Mouse (Mus musculus) limb, embryonic 15.5 days (tissue): ENCODE results near the gene Nr6a1. TPM values are rescaled to one million over a fixed set of nuclear protein-coding genes. Genes with fewer than 3 reads are reported as not detected.

Experiments used
- ATAC-seq: fragments of 200-750 bp; cut with Nextera tagmentation; 2 replicates; pipeline ENCODE4 v1.8.0; 2017; ENCODE audit warnings: low read depth, moderate TSS enrichment; ENCODE audit not compliant: insufficient number of reproducible peaks, low FRiP score, low TSS enrichment
- H3K27ac ChIP-seq: fragments of 300-500 bp; sonication (generic); 2 replicates; pipeline ENCODE4 v1.5.1; 2015; ENCODE audit warnings: moderate library complexity, mild to moderate bottlenecking, inconsistent platforms
- H3K27me3 ChIP-seq: fragments of 300-500 bp; sonication (generic); 2 replicates; pipeline ENCODE4 v1.6.1; 2015; ENCODE audit warnings: inconsistent platforms
- H3K36me3 ChIP-seq: fragments of 300-500 bp; sonication (generic); 2 replicates; pipeline ENCODE4 v1.6.1; 2015; ENCODE audit warnings: inconsistent platforms
- H3K4me1 ChIP-seq: fragments of 300-500 bp; sonication (generic); 2 replicates; pipeline ENCODE4 v1.6.1; 2015; ENCODE audit warnings: inconsistent platforms
- H3K4me2 ChIP-seq: fragments of 300-500 bp; sonication (generic); 2 replicates; pipeline ENCODE4 v1.6.1; 2015; ENCODE audit warnings: mild to moderate bottlenecking, inconsistent platforms
- H3K4me3 ChIP-seq: fragments of 300-500 bp; sonication (generic); 2 replicates; pipeline ENCODE4 v1.5.1; 2015; ENCODE audit warnings: mild to moderate bottlenecking, inconsistent platforms
- H3K9ac ChIP-seq: fragments of 300-500 bp; sonication (generic); 2 replicates; pipeline ENCODE4 v1.6.1; 2015; ENCODE audit warnings: inconsistent platforms
- H3K9me3 ChIP-seq: fragments of 300-500 bp; sonication (generic); 2 replicates; pipeline ENCODE4 v1.6.1; 2016; ENCODE audit warnings: inconsistent platforms
- WGBS: fragments of 180-500 bp; shearing (Covaris S2); methylation state at CpG from one replicate; pipeline ENCODE4 v1.1.7; 2015; 5-methylcytosine and 5-hydroxymethylcytosine counted together
- polyA plus RNA-seq: library from polyadenylated mRNA; unstranded; fragments of >200 nt; fragmentation: Nextera tagmentation; extraction: Ambion mirVana; gene quantifications from 2 replicates; pipeline ENCODE4 v1.2.1, GENCODE M21; 2015

The Nr6a1 gene
- polyA plus RNA-seq, 1 experiment from 2014 or later = 1.1 TPM

- no peak overlapping the region for H3K4me2 ChIP-seq
- no peak overlapping the region for H3K4me3 ChIP-seq
- 61% methylated on average over 5 of the region's 5 CpGs for WGBS
- H3K4me1 ChIP-seq = 0 out of 2 replicates have a peak, but pooled peaks cover 4% of the 10 kb centered on the region
- no peaks in the 10 kb centered on the region for H3K9me3 ChIP-seq
- no peak for ATAC-seq
- no peak overlapping the region for H3K27ac ChIP-seq
- H3K27me3 ChIP-seq = no peaks in the 10 kb centered on the region
- H3K9ac ChIP-seq = no peak overlapping the region
- H3K36me3 ChIP-seq = no peaks in the 10 kb centered on the region
These were observed 25.8 kb upstream of the Nr6a1 start for GRCm38 (mm10) chr2:38953152-38953883.

GRCm38 (mm10) chr2:38950281-38950719, 22.8 kb upstream of the Nr6a1 start:
- Histone ChIP-seq H3K36me3 (no peaks in the 10 kb centered on the region), H3K4me1 (0 out of 2 replicates have a peak, but pooled peaks cover 4% of the 10 kb centered on the region), H3K9me3 (no peaks in the 10 kb centered on the region), H3K9ac (no peak overlapping the region), H3K27ac (no peak overlapping the region), H3K27me3 (no peaks in the 10 kb centered on the region), H3K4me3 (no peak overlapping the region), H3K4me2 (no peak overlapping the region)
- 0 out of 2 replicates have a peak, but pooled peaks have one; percentile 42 for ATAC-seq
- WGBS = 61% methylated on average over 7 of the region's 7 CpGs

- H3K4me3 ChIP-seq = no peak overlapping the region
- 0 out of 2 replicates have a peak, but pooled peaks cover 4% of the 10 kb centered on the region for H3K4me1 ChIP-seq
- no peak for ATAC-seq
- H3K27me3 ChIP-seq = no peaks in the 10 kb centered on the region
- no peaks in the 10 kb centered on the region for H3K9me3 ChIP-seq
- H3K4me2 ChIP-seq = no peak overlapping the region
- H3K27ac ChIP-seq = no peak overlapping the region
- no peaks in the 10 kb centered on the region for H3K36me3 ChIP-seq
- 60% methylated on average over 7 of the region's 7 CpGs for WGBS
- no peak overlapping the region for H3K9ac ChIP-seq
These were observed 20.1 kb upstream of the Nr6a1 start for GRCm38 (mm10) chr2:38947566-38947965.

GRCm38 (mm10) chr2:38944460-38945161, 17.1 kb upstream of the Nr6a1 start:
- Histone ChIP-seq H3K27me3 (no peaks in the 10 kb centered on the region), H3K4me3 (no peak overlapping the region), H3K9ac (no peak overlapping the region), H3K4me1 (no peaks in the 10 kb centered on the region), H3K36me3 (no peaks in the 10 kb centered on the region), H3K4me2 (no peak overlapping the region), H3K27ac (no peak overlapping the region), H3K9me3 (no peaks in the 10 kb centered on the region)
- ATAC-seq = no peak
- WGBS = 68% methylated on average over 3 of the region's 3 CpGs

- Histone ChIP-seq H3K9ac (no peak overlapping the region), H3K36me3 (no peaks in the 10 kb centered on the region), H3K4me1 (no peaks in the 10 kb centered on the region), H3K27me3 (no peaks in the 10 kb centered on the region), H3K27ac (no peak overlapping the region), H3K4me2 (no peak overlapping the region), H3K9me3 (no peaks in the 10 kb centered on the region), H3K4me3 (no peak overlapping the region)
- WGBS = 43% methylated on average over 2 of the region's 2 CpGs
- no peak for ATAC-seq
These were observed 16.5 kb upstream of the Nr6a1 start for GRCm38 (mm10) chr2:38943977-38944376.

GRCm38 (mm10) chr2:38943161-38943560, 15.7 kb upstream of the Nr6a1 start:
- ATAC-seq = no peak
- Histone ChIP-seq H3K27ac (no peak overlapping the region), H3K4me3 (no peak overlapping the region), H3K4me2 (no peak overlapping the region), H3K9ac (no peak overlapping the region), H3K9me3 (no peaks in the 10 kb centered on the region), H3K36me3 (no peaks in the 10 kb centered on the region), H3K4me1 (no peaks in the 10 kb centered on the region), H3K27me3 (no peaks in the 10 kb centered on the region)
- WGBS = 70% methylated on average over 5 of the region's 5 CpGs

- H3K9ac ChIP-seq = no peak overlapping the region
- H3K27me3 ChIP-seq = no peaks in the 10 kb centered on the region
- H3K4me3 ChIP-seq = no peak overlapping the region
- H3K36me3 ChIP-seq = no peaks in the 10 kb centered on the region
- no peak overlapping the region for H3K27ac ChIP-seq
- no peaks in the 10 kb centered on the region; the same call in 1 of the 2 replicates for H3K4me1 ChIP-seq
- WGBS = 77% methylated on average over 2 of the region's 2 CpGs
- no peaks in the 10 kb centered on the region for H3K9me3 ChIP-seq
- H3K4me2 ChIP-seq = no peak overlapping the region
- no peak for ATAC-seq
These were observed 14.4 kb upstream of the Nr6a1 start for GRCm38 (mm10) chr2:38941898-38942297.

GRCm38 (mm10) chr2:38941426-38941825, 13.9 kb upstream of the Nr6a1 start:
- no peak overlapping the region for H3K27ac ChIP-seq
- H3K4me3 ChIP-seq = no peak overlapping the region
- no peaks in the 10 kb centered on the region for H3K9me3 ChIP-seq
- H3K4me1 ChIP-seq = peaks cover under 1% of the 10 kb centered on the region; the same call in 1 of the 2 replicates
- no peaks in the 10 kb centered on the region for H3K27me3 ChIP-seq
- no peak overlapping the region for H3K9ac ChIP-seq
- ATAC-seq = no peak
- H3K36me3 ChIP-seq = no peaks in the 10 kb centered on the region
- no peak overlapping the region for H3K4me2 ChIP-seq
- 85% methylated on average over 14 of the region's 14 CpGs for WGBS

- 70% methylated on average over 2 of the region's 2 CpGs for WGBS
- no peaks in the 10 kb centered on the region for H3K9me3 ChIP-seq
- H3K4me1 ChIP-seq = peaks cover 13% of the 10 kb centered on the region
- H3K36me3 ChIP-seq = no peaks in the 10 kb centered on the region
- no peaks in the 10 kb centered on the region for H3K27me3 ChIP-seq
- no peak overlapping the region for H3K4me3 ChIP-seq
- H3K4me2 ChIP-seq = no peak overlapping the region
- no peak for ATAC-seq
- H3K27ac ChIP-seq = no peak overlapping the region
- no peak overlapping the region for H3K9ac ChIP-seq
These were observed 11.6 kb upstream of the Nr6a1 start for GRCm38 (mm10) chr2:38939047-38939446.

GRCm38 (mm10) chr2:38938007-38938406, 10.5 kb upstream of the Nr6a1 start:
- Histone ChIP-seq H3K36me3 (no peaks in the 10 kb centered on the region), H3K27me3 (no peaks in the 10 kb centered on the region), H3K9ac (no peak overlapping the region), H3K4me2 (no peak overlapping the region), H3K4me1 (peaks cover 17% of the 10 kb centered on the region), H3K9me3 (no peaks in the 10 kb centered on the region), H3K27ac (no peak overlapping the region), H3K4me3 (no peak overlapping the region)
- no peak for ATAC-seq
- WGBS = 86% methylated on average over 1 of the region's 1 CpGs

- H3K4me2 ChIP-seq = no peak overlapping the region
- peaks cover 19% of the 10 kb centered on the region for H3K4me1 ChIP-seq
- no peak overlapping the region for H3K9ac ChIP-seq
- H3K4me3 ChIP-seq = no peak overlapping the region
- WGBS = 74% methylated on average over 3 of the region's 3 CpGs
- H3K36me3 ChIP-seq = no peaks in the 10 kb centered on the region
- H3K27ac ChIP-seq = no peak overlapping the region
- no peaks in the 10 kb centered on the region for H3K9me3 ChIP-seq
- no peaks in the 10 kb centered on the region for H3K27me3 ChIP-seq
- no peak for ATAC-seq
These were observed 9.9 kb upstream of the Nr6a1 start for GRCm38 (mm10) chr2:38937396-38937795.

GRCm38 (mm10) chr2:38936721-38937378, 9.4 kb upstream of the Nr6a1 start:
- 70% methylated on average over 9 of the region's 9 CpGs for WGBS
- Histone ChIP-seq H3K27ac (no peak overlapping the region), H3K4me3 (no peak overlapping the region), H3K9me3 (no peaks in the 10 kb centered on the region), H3K4me2 (no peak overlapping the region), H3K9ac (no peak overlapping the region), H3K4me1 (peaks cover 24% of the 10 kb centered on the region), H3K27me3 (no peaks in the 10 kb centered on the region), H3K36me3 (no peaks in the 10 kb centered on the region)
- no peak; the same call in 1 of the 2 replicates for ATAC-seq
